Mouse (Mus musculus): Measurements from ENCODE around the gene Abca3. TPM values are rescaled to one million over a fixed set of nuclear protein-coding genes. Genes with fewer than 3 reads are reported as not detected.

The Abca3 gene
- total and polyA plus RNA-seq, 2 experiments from 2014 or later, result 32.7 to 95.9 TPM

DNA sequence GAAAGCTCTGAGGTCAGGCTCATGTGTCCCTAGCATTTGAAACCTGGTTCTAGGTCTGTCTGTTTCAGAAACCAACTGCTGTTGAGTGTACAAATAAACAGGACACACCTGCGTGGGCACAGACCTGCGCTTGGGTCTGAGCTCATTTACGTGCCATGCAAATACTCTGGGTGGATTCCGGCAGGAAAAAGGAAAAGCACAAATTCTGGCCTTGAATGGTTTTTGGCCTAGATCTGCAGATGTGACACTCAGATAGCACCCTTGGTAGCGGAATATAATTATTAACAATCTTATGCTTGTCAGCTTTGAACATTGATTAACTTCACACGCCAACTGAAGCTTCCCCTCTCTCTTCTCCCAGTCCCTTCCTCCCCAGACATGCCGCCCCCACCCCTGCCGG, 3.5 kb downstream of the Abca3 start:
- no peak for ATAC-seq (ENCODE audit: low FRiP score)
- Histone ChIP-seq H3K9me3 (ENCODE audit: low read length) (no peaks in the 10 kb centered on the region), H3K4me2 (ENCODE audit: low read depth, low read length, poor library complexity, severe bottlenecking) (no peak overlapping the region), H3K4me3 (ENCODE audit: low read depth, low read length) (no peak overlapping the region), H3K27ac (ENCODE audit: low read depth, low read length) (no peak overlapping the region), H3K9ac (replicated peaks; ENCODE audit: low read length, poor library complexity, severe bottlenecking) (no peak overlapping the region), H3K4me1 (ENCODE audit: insufficient read depth, low read length) (peaks cover 11% of the 10 kb centered on the region), H3K36me3 (ENCODE audit: insufficient read depth, low read length) (peaks cover 7% of the 10 kb centered on the region), H3K27me3 (ENCODE audit: insufficient read depth, low read length) (no peaks in the 10 kb centered on the region)
- no peak for DNase-seq (ENCODE audit: low spot score)
- TF ChIP-seq CTCF (IDR thresholded peaks at IDR 0.05), result no peak
- 84% methylated on average over 8 of the region's 8 CpGs for WGBS

DNA sequence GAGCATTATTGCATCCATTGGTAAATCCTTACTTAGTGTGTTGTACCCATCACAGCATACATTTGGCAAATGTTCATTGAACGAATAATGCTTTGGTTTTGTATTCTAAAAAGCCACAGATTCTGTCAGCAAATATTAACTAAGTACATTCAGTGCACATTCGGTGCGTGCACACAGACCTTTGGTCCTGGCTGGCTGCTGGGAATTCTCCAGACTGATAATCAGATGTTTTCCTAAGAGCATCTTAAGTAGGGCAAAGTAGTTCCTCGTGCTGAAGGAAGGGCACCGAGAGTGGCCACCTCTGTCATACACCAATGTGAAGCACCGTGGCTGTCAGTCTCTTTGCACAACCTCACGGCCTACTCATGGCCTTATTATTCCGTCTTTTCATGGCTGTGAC, 7.3 kb downstream of the Abca3 start:
- ATAC-seq (ENCODE audit: low FRiP score), result no peak
- no peak for TF ChIP-seq CTCF (IDR thresholded peaks at IDR 0.05)
- Histone ChIP-seq H3K36me3 (ENCODE audit: insufficient read depth, low read length) (peaks cover 12% of the 10 kb centered on the region), H3K4me2 (ENCODE audit: low read depth, low read length, poor library complexity, severe bottlenecking) (no peak overlapping the region), H3K4me1 (ENCODE audit: insufficient read depth, low read length) (peaks cover 4% of the 10 kb centered on the region), H3K4me3 (ENCODE audit: low read depth, low read length) (no peak overlapping the region), H3K27ac (ENCODE audit: low read depth, low read length) (no peak overlapping the region), H3K9ac (replicated peaks; ENCODE audit: low read length, poor library complexity, severe bottlenecking) (no peak overlapping the region), H3K9me3 (ENCODE audit: low read length) (no peaks in the 10 kb centered on the region), H3K27me3 (ENCODE audit: insufficient read depth, low read length) (no peaks in the 10 kb centered on the region)
- WGBS, result 82% methylated on average over 8 of the region's 8 CpGs
- no peak for DNase-seq (ENCODE audit: low spot score)

DNA sequence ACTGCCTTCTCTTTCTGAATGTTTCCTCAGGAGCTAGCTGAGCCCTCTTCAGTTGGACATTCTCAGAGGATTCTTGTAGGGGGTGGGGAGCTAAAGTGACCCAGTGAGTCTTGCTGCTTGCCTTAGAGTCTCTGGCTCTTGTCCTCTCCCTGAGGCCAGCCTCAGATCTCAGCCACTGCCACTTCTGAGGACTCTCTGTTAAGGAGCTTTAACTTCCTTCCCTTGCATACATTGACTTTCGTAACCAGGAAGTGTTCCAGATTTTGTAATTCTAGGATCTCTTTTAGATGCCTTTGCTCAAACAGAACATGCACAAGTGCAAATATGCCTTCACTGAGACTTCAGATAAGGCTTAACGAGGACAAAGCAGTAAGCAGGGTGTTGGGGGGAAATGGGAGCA, 8.2 kb downstream of the Abca3 start:
- H3K4me1 ChIP-seq (ENCODE audit: insufficient read depth, low read length), result no peaks in the 10 kb centered on the region
- TF ChIP-seq CTCF (IDR thresholded peaks at IDR 0.05), result no peak
- H3K9ac ChIP-seq (replicated peaks; ENCODE audit: low read length, poor library complexity, severe bottlenecking), result no peak overlapping the region
- ATAC-seq (ENCODE audit: low FRiP score) (no peak), DNase-seq (ENCODE audit: low spot score) (no peak)
- H3K27me3 ChIP-seq (ENCODE audit: insufficient read depth, low read length), result no peaks in the 10 kb centered on the region
- no peaks in the 10 kb centered on the region for H3K9me3 ChIP-seq (ENCODE audit: low read length)
- no peak overlapping the region for H3K4me2 ChIP-seq (ENCODE audit: low read depth, low read length, poor library complexity, severe bottlenecking)
- WGBS, result 64% methylated on average over 2 of the region's 2 CpGs
- no peak overlapping the region for H3K27ac ChIP-seq (ENCODE audit: low read depth, low read length)
- no peak overlapping the region for H3K4me3 ChIP-seq (ENCODE audit: low read depth, low read length)
- H3K36me3 ChIP-seq (ENCODE audit: insufficient read depth, low read length), result peaks cover 21% of the 10 kb centered on the region

DNA sequence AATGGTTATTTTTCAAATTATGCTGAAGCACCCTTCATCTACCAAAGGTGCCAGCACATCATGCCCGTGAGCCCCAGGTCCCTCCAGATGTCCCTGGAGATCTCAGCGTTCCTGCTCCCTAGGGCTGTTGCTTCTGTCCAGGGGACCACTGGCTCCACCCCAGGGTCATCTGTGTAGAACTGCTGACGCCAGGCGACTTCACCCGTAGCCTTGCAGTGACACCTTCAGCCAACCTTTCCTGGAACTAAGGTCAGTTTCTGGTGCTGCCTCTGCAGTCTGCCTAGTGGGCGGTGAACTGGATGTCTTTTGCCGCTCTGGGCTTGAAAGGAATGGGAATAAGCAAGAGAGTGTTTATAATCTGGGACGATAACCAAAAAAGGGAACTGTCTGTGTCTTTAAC, 9.1 kb downstream of the Abca3 start:
- Histone ChIP-seq H3K9me3 (ENCODE audit: low read length) (no peaks in the 10 kb centered on the region), H3K4me3 (ENCODE audit: low read depth, low read length) (no peak overlapping the region), H3K4me1 (ENCODE audit: insufficient read depth, low read length) (no peaks in the 10 kb centered on the region), H3K36me3 (ENCODE audit: insufficient read depth, low read length) (peaks cover 27% of the 10 kb centered on the region), H3K27me3 (ENCODE audit: insufficient read depth, low read length) (no peaks in the 10 kb centered on the region), H3K4me2 (ENCODE audit: low read depth, low read length, poor library complexity, severe bottlenecking) (no peak overlapping the region), H3K27ac (ENCODE audit: low read depth, low read length) (no peak overlapping the region), H3K9ac (replicated peaks; ENCODE audit: low read length, poor library complexity, severe bottlenecking) (no peak overlapping the region)
- TF ChIP-seq CTCF (IDR thresholded peaks at IDR 0.05), result no peak
- 86% methylated on average over 8 of the region's 8 CpGs for WGBS
- ATAC-seq (ENCODE audit: low FRiP score), result no peak
- no peak for DNase-seq (ENCODE audit: low spot score)

DNA sequence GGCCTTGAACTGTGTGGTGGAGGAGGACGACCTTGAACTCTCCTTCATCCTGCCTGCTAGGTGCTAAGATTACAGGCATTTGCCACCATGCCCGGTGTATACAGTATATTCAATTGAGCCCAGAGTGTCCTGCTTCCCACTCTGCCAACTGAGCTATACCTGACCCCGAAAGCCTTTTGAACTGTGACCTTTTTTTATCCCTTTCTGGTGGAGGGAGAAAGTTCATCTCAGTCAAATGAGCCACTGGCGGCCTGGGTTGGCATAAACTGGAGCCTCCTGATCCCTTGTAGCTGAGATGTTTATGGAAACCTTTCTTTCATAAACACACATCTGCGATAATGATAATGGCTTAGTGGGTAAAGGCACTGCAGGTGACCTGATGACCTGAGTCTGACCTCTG, 9.5 kb downstream of the Abca3 start:
- H3K9ac ChIP-seq (replicated peaks; ENCODE audit: low read length, poor library complexity, severe bottlenecking), result no peak overlapping the region
- H3K9me3 ChIP-seq (ENCODE audit: low read length), result no peaks in the 10 kb centered on the region
- H3K36me3 ChIP-seq (ENCODE audit: insufficient read depth, low read length), result peaks cover 32% of the 10 kb centered on the region
- no peak for ATAC-seq (ENCODE audit: low FRiP score)
- 91% methylated on average over 5 of the region's 5 CpGs for WGBS
- no peak for TF ChIP-seq CTCF (IDR thresholded peaks at IDR 0.05)
- DNase-seq (ENCODE audit: low spot score), result no peak
- H3K4me1 ChIP-seq (ENCODE audit: insufficient read depth, low read length), result no peaks in the 10 kb centered on the region
- H3K4me3 ChIP-seq (ENCODE audit: low read depth, low read length), result no peak overlapping the region
- no peak overlapping the region for H3K27ac ChIP-seq (ENCODE audit: low read depth, low read length)
- no peaks in the 10 kb centered on the region for H3K27me3 ChIP-seq (ENCODE audit: insufficient read depth, low read length)
- no peak overlapping the region for H3K4me2 ChIP-seq (ENCODE audit: low read depth, low read length, poor library complexity, severe bottlenecking)

DNA sequence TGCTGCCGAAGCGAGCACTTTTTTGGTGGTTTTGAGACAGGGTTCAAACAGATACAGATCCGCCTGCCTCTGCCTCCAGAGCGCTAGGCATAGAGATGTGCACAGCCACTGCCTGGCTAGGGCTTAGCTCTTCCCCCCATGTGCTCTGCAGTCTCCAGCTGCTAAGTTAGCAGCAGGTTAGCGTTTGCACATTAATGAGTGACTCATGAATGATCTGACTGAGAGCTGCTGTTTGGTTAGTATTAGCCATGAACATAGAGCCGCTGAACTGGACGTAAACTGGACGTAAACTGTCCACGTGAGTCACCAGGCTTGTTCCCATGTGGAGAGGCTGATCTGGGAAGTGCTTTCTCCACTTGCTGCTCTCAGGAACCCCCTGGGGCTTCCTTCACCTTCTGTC, 10.8 kb downstream of the Abca3 start:
- no peak for TF ChIP-seq CTCF (IDR thresholded peaks at IDR 0.05)
- DNase-seq (ENCODE audit: low spot score) (no peak), ATAC-seq (ENCODE audit: low FRiP score) (no peak)
- Histone ChIP-seq H3K9ac (replicated peaks; ENCODE audit: low read length, poor library complexity, severe bottlenecking) (no peak overlapping the region), H3K4me1 (ENCODE audit: insufficient read depth, low read length) (no peaks in the 10 kb centered on the region), H3K27me3 (ENCODE audit: insufficient read depth, low read length) (no peaks in the 10 kb centered on the region), H3K9me3 (ENCODE audit: low read length) (no peaks in the 10 kb centered on the region), H3K4me2 (ENCODE audit: low read depth, low read length, poor library complexity, severe bottlenecking) (no peak overlapping the region), H3K36me3 (ENCODE audit: insufficient read depth, low read length) (peaks cover 43% of the 10 kb centered on the region), H3K27ac (ENCODE audit: low read depth, low read length) (no peak overlapping the region), H3K4me3 (ENCODE audit: low read depth, low read length) (no peak overlapping the region)
- WGBS, result 78% methylated on average over 9 of the region's 9 CpGs
